Mouse (Mus musculus) bone marrow macrophage, adult 2 months (primary cell): ENCODE data around the gene Atp13a3. TPM values are rescaled to one million over a fixed set of nuclear protein-coding genes. Genes with fewer than 3 reads are reported as not detected.
"Not testable (repeated sequence)": the region's sequence is repeated elsewhere in the genome, so short reads cannot be mapped to it uniquely, and the experiment has no call there.

Experiments used
- H3K27ac ChIP-seq: 2 replicates; pipeline ENCODE4 v1.5.1; 2012; ENCODE audit warnings: low read depth, low read length; ENCODE audit not compliant: insufficient read depth
- H3K4me1 ChIP-seq: 2 replicates; pipeline ENCODE4 v1.6.1; 2012; ENCODE audit warnings: low read length; ENCODE audit not compliant: control insufficient read depth, insufficient read depth
- H3K4me3 ChIP-seq: 2 replicates; pipeline ENCODE4 v1.5.1; 2012; ENCODE audit warnings: mild to moderate bottlenecking, low read length, moderate library complexity; ENCODE audit not compliant: insufficient read depth
- CTCF ChIP-seq: IDR thresholded peaks from 2 replicates; pipeline ENCODE4 v1.5.1; 2012; ENCODE audit warnings: low read depth, mild to moderate bottlenecking, low read length, moderate library complexity
- POLR2A ChIP-seq: IDR thresholded peaks from 2 replicates; pipeline ENCODE4 v1.6.1; 2012; ENCODE audit warnings: mild to moderate bottlenecking, low read depth, low read length, borderline replicate concordance
- polyA plus RNA-seq: library from polyadenylated mRNA; stranded (reverse); fragments of >200 nt; gene quantifications from 2 replicates; pipeline ENCODE4 v1.2.4, GENCODE M21; 2012; ENCODE audit not compliant: missing spikeins, insufficient read depth, insufficient read length

Gene Atp13a3
- polyA plus RNA-seq, 1 experiment = 46.6 TPM

- TF ChIP-seq POLR2A = no peak
- TF ChIP-seq CTCF = no peak
- peaks cover 24% of the 10 kb centered on the region for H3K4me1 ChIP-seq
- H3K27ac ChIP-seq = peak overlapping the region; percentile 91
- peak overlapping the region; percentile 99 for H3K4me3 ChIP-seq
Measured at GRCm38 (mm10) chr16:30389831-30390649, 15.7 kb downstream of the Atp13a3 start.

GRCm38 (mm10) chr16:30389210-30389684 is 16.5 kb downstream of the Atp13a3 start:
- H3K4me1 ChIP-seq = peaks cover 20% of the 10 kb centered on the region
- peak overlapping the region; percentile 91 for H3K27ac ChIP-seq
- no peak for TF ChIP-seq POLR2A
- TF ChIP-seq CTCF = no peak
- H3K4me3 ChIP-seq = peak overlapping the region; percentile 99

- 0 out of 2 replicates have a peak, but pooled peaks have one; percentile 19 for TF ChIP-seq CTCF
- no peak for TF ChIP-seq POLR2A
- H3K4me1 ChIP-seq = peaks cover 20% of the 10 kb centered on the region
- H3K4me3 ChIP-seq = peak overlapping the region; percentile 99
- H3K27ac ChIP-seq = peak overlapping the region; percentile 91
Measured at GRCm38 (mm10) chr16:30388522-30389209, 17.1 kb downstream of the Atp13a3 start.

- Histone ChIP-seq H3K4me1 (peaks cover 20% of the 10 kb centered on the region), H3K4me3 (peak overlapping the region; percentile 99), H3K27ac (0 out of 2 replicates have a peak overlapping the region, but pooled peaks have one; percentile 4)
- TF ChIP-seq CTCF (no peak), POLR2A (no peak)
Measured at GRCm38 (mm10) chr16:30387871-30388460, 17.8 kb downstream of the Atp13a3 start.

GRCm38 (mm10) chr16:30386911-30387439 is 18.8 kb downstream of the Atp13a3 start:
- Histone ChIP-seq H3K27ac (no peak overlapping the region), H3K4me3 (peak overlapping the region; percentile 25; the same call in 1 of the 2 replicates), H3K4me1 (peaks cover 20% of the 10 kb centered on the region)
- TF ChIP-seq POLR2A = no peak
- TF ChIP-seq CTCF = no peak

- TF ChIP-seq POLR2A (no peak), CTCF (no peak)
- H3K4me3 ChIP-seq = no peak overlapping the region
- H3K27ac ChIP-seq = 0 out of 2 replicates have a peak overlapping the region, but pooled peaks have one; percentile 24
- H3K4me1 ChIP-seq = peaks cover 16% of the 10 kb centered on the region
Measured at GRCm38 (mm10) chr16:30385531-30385930, 20.2 kb downstream of the Atp13a3 start.

GRCm38 (mm10) chr16:30376237-30376636 is 29.5 kb downstream of the Atp13a3 start:
- Histone ChIP-seq H3K4me1 (no peaks in the 10 kb centered on the region), H3K27ac (no peak overlapping the region), H3K4me3 (no peak overlapping the region)
- TF ChIP-seq POLR2A (no peak), CTCF (no peak)

GRCm38 (mm10) chr16:30374927-30375326 is 30.8 kb downstream of the Atp13a3 start:
- no peaks in the 10 kb centered on the region for H3K4me1 ChIP-seq
- H3K27ac ChIP-seq = no peak overlapping the region
- H3K4me3 ChIP-seq = no peak overlapping the region
- TF ChIP-seq POLR2A (no peak), CTCF (no peak)

- no peaks in the 10 kb centered on the region for H3K4me1 ChIP-seq
- no peak overlapping the region for H3K4me3 ChIP-seq
- no peak for TF ChIP-seq POLR2A
- no peak overlapping the region for H3K27ac ChIP-seq
Measured at GRCm38 (mm10) chr16:30374266-30374665, 31.5 kb downstream of the Atp13a3 start.

- not testable (repeated sequence) for H3K4me1 ChIP-seq, H3K27ac ChIP-seq, H3K4me3 ChIP-seq
Measured at GRCm38 (mm10) chr16:30373286-30373685, 32.5 kb downstream of the Atp13a3 start.
